Comparison of ENCODE assay signal across 29 mouse cellular contexts in genomic region chr3:79683529-79683928, GRCm38 (mm10). TPM values are rescaled to one million over a fixed set of nuclear protein-coding genes. Genes with fewer than 3 reads are reported as not detected.
DNase-seq lines count a peak whose midpoint lies in the region; ATAC-seq and TF ChIP-seq lines count a peak whose summit lies in the region.
"Had no signal": no experiment of that assay in that cellular context is flagged by ENCODE, and none has a peak within 500 bp of the region (broad histone marks: within the 10 kb centered on the region; RNA-seq: fewer than 3 reads in every experiment).

No protein-coding gene starts in this region.

- H3K4me3 ChIP-seq in heart, embryonic 11.5 days (ENCODE audit: low read depth, low read length): no peak overlapping the region
- H3K4me3 ChIP-seq in heart, embryonic 14.5 days (ENCODE audit: control insufficient read depth in 1 of 2, insufficient read depth in 1 of 2, low read depth in 1 of 2, low read length in 2 of 2): no peak overlapping the region
- no peak overlapping the region for H3K4me3 ChIP-seq in heart, postnatal 0 days (ENCODE audit: low read depth, low read length)
- H3K4me3 ChIP-seq: embryonic facial prominence, embryonic 12.5 days; embryonic facial prominence, embryonic 15.5 days; gastrocnemius, adult 2 months; hindbrain, embryonic 12.5 days; hindbrain, embryonic 15.5 days had no signal

- no peak overlapping the region for H3K4me2 ChIP-seq in heart, embryonic 11.5 days
- peak overlapping the region; percentile 40 for H3K4me2 ChIP-seq in heart, embryonic 14.5 days (ENCODE audit: low read length)
- peak overlapping the region; percentile 12; the same call in 1 of the 2 replicates for H3K4me2 ChIP-seq in heart, postnatal 0 days (ENCODE audit: low read depth, low read length)
- H3K4me2 ChIP-seq: embryonic facial prominence, embryonic 12.5 days; embryonic facial prominence, embryonic 15.5 days; hindbrain, embryonic 12.5 days; hindbrain, embryonic 15.5 days had no signal

- intact Hi-C loops in heart, postnatal 14 days (cut with DNase I): no loop called here
- intact Hi-C loops in heart, postnatal 25 days (cut with DNase I): no loop called here

- H3K27ac ChIP-seq in heart, embryonic 11.5 days (ENCODE audit: low read depth, low read length): peak overlapping the region; percentile 47
- H3K27ac ChIP-seq in heart, embryonic 14.5 days (replicated peaks in 1 of 2; ENCODE audit: control insufficient read depth in 1 of 2, insufficient read depth in 1 of 2, low read depth in 2 of 2, low read length in 2 of 2): peak overlapping the region; percentile 77 to 81
- H3K27ac ChIP-seq in heart, postnatal 0 days (ENCODE audit: low read depth): peak overlapping the region; percentile 66
- H3K27ac ChIP-seq: embryonic facial prominence, embryonic 12.5 days; embryonic facial prominence, embryonic 15.5 days; gastrocnemius, adult 2 months; hindbrain, embryonic 12.5 days; hindbrain, embryonic 15.5 days had no signal

- no peak for TF ChIP-seq CTCF in heart, postnatal 0 days (IDR thresholded peaks at IDR 0.05; ENCODE audit: low read depth)

- WGBS in heart, embryonic 11.5 days (ENCODE audit: insufficient replicate concordance): 56% methylated on average over 8 of the region's 8 CpGs
- 43% methylated on average over 8 of the region's 8 CpGs for WGBS in heart, embryonic 14.5 days
- 33% methylated on average over 8 of the region's 8 CpGs for WGBS in heart, postnatal 0 days

- 0 out of 2 replicates have a peak, but pooled peaks cover 3% of the 10 kb centered on the region for H3K9me3 ChIP-seq in heart, embryonic 11.5 days (replicated peaks; ENCODE audit: control insufficient read depth, low read length)
- peaks cover 7% of the 10 kb centered on the region; the same call in 1 of the 2 replicates for H3K9me3 ChIP-seq in heart, embryonic 14.5 days (ENCODE audit: control insufficient read depth, low read length)
- H3K9me3 ChIP-seq in heart, postnatal 0 days (replicated peaks; ENCODE audit: control insufficient read depth, low read length): 0 out of 2 replicates have a peak, but pooled peaks cover 12% of the 10 kb centered on the region
- H3K9me3 ChIP-seq: embryonic facial prominence, embryonic 12.5 days; embryonic facial prominence, embryonic 15.5 days; hindbrain, embryonic 12.5 days; hindbrain, embryonic 15.5 days had no signal

- DNase-seq in heart, postnatal 14 days: no peak
- DNase-seq in heart, postnatal 25 days (ENCODE audit: low spot score): no peak
- DNase-seq in heart, postnatal 0 days (ENCODE audit: low spot score): peak; percentile 54
- no peak for DNase-seq in heart, adult 8-10 months (ENCODE audit: low spot score)
- DNase-seq: adrenal gland, adult 2 months; adrenal gland, postnatal 14 days; cerebellum, adult 11 months; cerebellum, adult 2 months; cerebellum, adult 9-11 months; cerebellum, postnatal 25 days; forebrain, postnatal 0 days; gastrocnemius, adult 2 months; gastrocnemius, postnatal 14 days; kidney, adult 2 months had no signal

- ATAC-seq in heart, embryonic 11.5 days (replicated peaks; ENCODE audit: insufficient number of reproducible peaks, low FRiP score, low TSS enrichment): no peak
- ATAC-seq in heart, embryonic 14.5 days (ENCODE audit: insufficient number of reproducible peaks, insufficient read depth, low FRiP score, low read depth): no peak
- ATAC-seq in heart, postnatal 0 days (ENCODE audit: insufficient read depth, low read depth): peak; percentile 47; the same call in 1 of the 2 replicates
- ATAC-seq: CD4-positive, CD25-positive, alpha-beta regulatory T cell, adult 4 months; forebrain, embryonic 14.5 days; forebrain, postnatal 0 days; intestine, postnatal 0 days had no signal

- no peaks in the 10 kb centered on the region for H3K36me3 ChIP-seq in heart, embryonic 11.5 days (ENCODE audit: control insufficient read depth, insufficient read depth, low read length)
- H3K36me3 ChIP-seq in heart, embryonic 14.5 days (ENCODE audit: control insufficient read depth, insufficient read depth, low read length): no peaks in the 10 kb centered on the region
- no peaks in the 10 kb centered on the region for H3K36me3 ChIP-seq in heart, postnatal 0 days (replicated peaks; ENCODE audit: control insufficient read depth, insufficient read depth, low read length)
- H3K36me3 ChIP-seq: embryonic facial prominence, embryonic 12.5 days; embryonic facial prominence, embryonic 15.5 days; hindbrain, embryonic 12.5 days; hindbrain, embryonic 15.5 days had no signal

- H3K27me3 ChIP-seq in heart, embryonic 11.5 days (ENCODE audit: control insufficient read depth, insufficient read depth, low read length): no peaks in the 10 kb centered on the region
- no peaks in the 10 kb centered on the region for H3K27me3 ChIP-seq in heart, embryonic 14.5 days (ENCODE audit: control insufficient read depth, insufficient read depth, low read length)
- H3K27me3 ChIP-seq in heart, postnatal 0 days (ENCODE audit: control insufficient read depth, insufficient read depth, low read length): no peaks in the 10 kb centered on the region
- H3K27me3 ChIP-seq: embryonic facial prominence, embryonic 12.5 days; embryonic facial prominence, embryonic 15.5 days; hindbrain, embryonic 12.5 days; hindbrain, embryonic 15.5 days had no signal

- no peak overlapping the region for H3K9ac ChIP-seq in heart, embryonic 11.5 days (ENCODE audit: low read depth, low read length)
- 0 out of 2 replicates have a peak overlapping the region, but pooled peaks have one; percentile 52 for H3K9ac ChIP-seq in heart, embryonic 14.5 days (ENCODE audit: low read length)
- H3K9ac ChIP-seq in heart, postnatal 0 days (replicated peaks; ENCODE audit: low read depth, low read length): no peak overlapping the region
- H3K9ac ChIP-seq: embryonic facial prominence, embryonic 12.5 days; embryonic facial prominence, embryonic 15.5 days; forebrain, postnatal 0 days; hindbrain, embryonic 12.5 days; hindbrain, embryonic 15.5 days had no signal

- H3K4me1 ChIP-seq in heart, embryonic 11.5 days (ENCODE audit: control insufficient read depth, insufficient read depth, low read length): no peaks in the 10 kb centered on the region
- peaks cover 2 to 16% of the 10 kb centered on the region in 2 experiments; a peak in 3 of 4 replicates for H3K4me1 ChIP-seq in heart, embryonic 14.5 days (ENCODE audit: control insufficient read depth in 2 of 2, insufficient read depth in 2 of 2, low read length in 2 of 2)
- 0 out of 2 replicates have a peak, but pooled peaks cover 4% of the 10 kb centered on the region for H3K4me1 ChIP-seq in heart, postnatal 0 days (ENCODE audit: control insufficient read depth, insufficient read depth)
- H3K4me1 ChIP-seq: embryonic facial prominence, embryonic 12.5 days; embryonic facial prominence, embryonic 15.5 days; hindbrain, embryonic 12.5 days; hindbrain, embryonic 15.5 days had no signal

- no peak for TF ChIP-seq EP300 in heart, postnatal 0 days (IDR thresholded peaks at IDR 0.05; ENCODE audit: low read depth)

RNA-seq across cellular contexts. Expression of gene Rxfp1, which starts 54.2 kb away (rescaled TPM):
- polyA plus RNA-seq in heart, embryonic 11.5 days (2014; fragmentation: Nextera tagmentation; extraction: Ambion mirVana): 5.4 and 6.0 TPM in 2 replicates
- 1 to 10 TPM; 1.6 to 2.2 TPM for total RNA-seq in heart, postnatal 14 days (2021)
- polyA plus RNA-seq in heart, embryonic 14.5 days (2014; fragmentation: Nextera tagmentation; extraction: Ambion mirVana): 9.6 and 11.3 TPM in 2 replicates
- 1 to 10 TPM; 1.7 to 1.8 TPM for total RNA-seq in heart, postnatal 25 days (2021)
- 18.4 and 27.6 TPM in 2 replicates for total RNA-seq in heart, postnatal 0 days (2014; rRNA removed; ENCODE audit: low replicate concordance)
- polyA plus RNA-seq in heart, postnatal 0 days (2015; fragmentation: Nextera tagmentation; extraction: Ambion mirVana): 5.4 and 6.3 TPM in 2 replicates
- 1 to 10 TPM; 1.0 to 2.1 (median 2.0) TPM for total RNA-seq in heart, adult 8-10 months (2022)
- total RNA-seq: adrenal gland, adult 2 months; common myeloid progenitor, adult 5-6 weeks; gastrocnemius, adult 2 months; gastrocnemius, postnatal 14 days; hematopoietic stem cell, adult 5-6 weeks; MEL had no signal
- polyA plus RNA-seq: adrenal gland, adult 2 months; C2C12; CD4-positive, CD25-positive, alpha-beta regulatory T cell, adult 4 months; hindbrain, embryonic 12.5 days; intestine, embryonic 14.5 days; kidney, embryonic 14.5 days had no signal

RNA-seq across cellular contexts. Expression of gene Etfdh, which starts 54.2 kb away (rescaled TPM):
- polyA plus RNA-seq in heart, embryonic 11.5 days (2014; fragmentation: Nextera tagmentation; extraction: Ambion mirVana): 124 and 141 TPM in 2 replicates
- 100 to 1,000 TPM; 545 to 570 TPM for total RNA-seq in heart, postnatal 14 days (2021)
- 189 and 203 TPM in 2 replicates for polyA plus RNA-seq in heart, embryonic 14.5 days (2014; fragmentation: Nextera tagmentation; extraction: Ambion mirVana)
- total RNA-seq in heart, postnatal 25 days (2021): 100 to 1,000 TPM; 492 to 526 TPM
- 146 and 288 TPM in 2 replicates for total RNA-seq in heart, postnatal 0 days (2014; rRNA removed; ENCODE audit: low replicate concordance)
- polyA plus RNA-seq in heart, postnatal 0 days (2015; fragmentation: Nextera tagmentation; extraction: Ambion mirVana): 518 and 530 TPM in 2 replicates
- total RNA-seq in heart, adult 8-10 months (2022): 100 to 1,000 TPM; 563 to 663 (median 598) TPM

RNA-seq across cellular contexts. Expression of gene 4930579G24Rik, which starts 54.6 kb away (rescaled TPM):
- 26.1 and 30.1 TPM in 2 replicates for polyA plus RNA-seq in heart, embryonic 11.5 days (2014; fragmentation: Nextera tagmentation; extraction: Ambion mirVana)
- total RNA-seq in heart, postnatal 14 days (2021): 1 to 10 TPM; 1.9 to 3.0 TPM
- polyA plus RNA-seq in heart, embryonic 14.5 days (2014; fragmentation: Nextera tagmentation; extraction: Ambion mirVana): 25.1 and 26.1 TPM in 2 replicates
- 1 to 10 TPM; 1.7 TPM for total RNA-seq in heart, postnatal 25 days (2021)
- 11.9 and 20.8 TPM in 2 replicates for total RNA-seq in heart, postnatal 0 days (2014; rRNA removed; ENCODE audit: low replicate concordance)
- 12.0 and 12.8 TPM in 2 replicates for polyA plus RNA-seq in heart, postnatal 0 days (2015; fragmentation: Nextera tagmentation; extraction: Ambion mirVana)
- total RNA-seq in heart, adult 8-10 months (2022): 1 to 10 TPM; 1.6 to 1.7 (median 1.6) TPM
